Mouse (Mus musculus) monocyte, adult 5-6 weeks (primary cell): ENCODE results near the gene Edem2. TPM values are rescaled to one million over a fixed set of nuclear protein-coding genes. Genes with fewer than 3 reads are reported as not detected.

Experiments
- ATAC-seq: fragments of 153-309, 156-312 bp; replicated peaks from 2 replicates; pipeline ENCODE4 v1.8.0; 2017; ENCODE audit warnings: mild to moderate bottlenecking; ENCODE audit not compliant: low TSS enrichment, insufficient number of reproducible peaks, severe bottlenecking, poor library complexity, low FRiP score
- total RNA-seq: library from RNA; stranded (forward); fragments of 200-1000, 200-491, 200-594 nt; gene quantifications from 3 replicates; pipeline ENCODE4 v1.2.3, GENCODE M21; 2017

Edem2 gene
- total RNA-seq, 1 experiment from 2014 or later: 37.4 TPM

GRCm38 (mm10) chr2:155695316-155695715 is 34.0 kb downstream of the Edem2 start:
- ATAC-seq: no peak

GRCm38 (mm10) chr2:155694564-155694963 is 34.7 kb downstream of the Edem2 start:
- no peak for ATAC-seq

GRCm38 (mm10) chr2:155693136-155693535 is 36.1 kb downstream of the Edem2 start:
- ATAC-seq: no peak

GRCm38 (mm10) chr2:155691723-155692493 is 37.4 kb downstream of the Edem2 start, which contains the start of gene Trpc4ap:
Gene Trpc4ap (minus strand): TSS chr2:155692384.
- peak; percentile 99 for ATAC-seq

GRCm38 (mm10) chr2:155691336-155691722 is 37.9 kb downstream of the Edem2 start:
- no peak for ATAC-seq

- ATAC-seq: no peak
Measured at GRCm38 (mm10) chr2:155689211-155689610, 40.1 kb downstream of the Edem2 start.

- no peak for ATAC-seq
Measured at GRCm38 (mm10) chr2:155687746-155688145, 41.5 kb downstream of the Edem2 start.

GRCm38 (mm10) chr2:155686572-155686971 is 42.7 kb downstream of the Edem2 start:
- ATAC-seq: no peak

GRCm38 (mm10) chr2:155683821-155684220 is 45.5 kb downstream of the Edem2 start:
- no peak for ATAC-seq

GRCm38 (mm10) chr2:155683137-155683536 is 46.1 kb downstream of the Edem2 start:
- ATAC-seq: no peak

GRCm38 (mm10) chr2:155681874-155682273 is 47.4 kb downstream of the Edem2 start:
- ATAC-seq: peak; percentile 50; the same call in 1 of the 2 replicates

- no peak for ATAC-seq
Measured at GRCm38 (mm10) chr2:155681194-155681593, 48.1 kb downstream of the Edem2 start.

GRCm38 (mm10) chr2:155680591-155680990 is 48.7 kb downstream of the Edem2 start:
- ATAC-seq: no peak

GRCm38 (mm10) chr2:155679586-155680110 is 49.6 kb downstream of the Edem2 start:
- ATAC-seq: no peak

- ATAC-seq: no peak
Measured at GRCm38 (mm10) chr2:155675118-155675517, 54.2 kb downstream of the Edem2 start.

GRCm38 (mm10) chr2:155673546-155673945 is 55.7 kb downstream of the Edem2 start:
- 0 out of 2 replicates have a peak, but pooled peaks have one; percentile 68 for ATAC-seq

GRCm38 (mm10) chr2:155671236-155671635 is 58.0 kb downstream of the Edem2 start:
- no peak for ATAC-seq

- no peak for ATAC-seq
Measured at GRCm38 (mm10) chr2:155668461-155668860, 60.8 kb downstream of the Edem2 start.

GRCm38 (mm10) chr2:155667881-155668280 is 61.4 kb downstream of the Edem2 start:
- no peak for ATAC-seq

- no peak for ATAC-seq
Measured at GRCm38 (mm10) chr2:155663910-155664460, 65.3 kb downstream of the Edem2 start.
